Mouse (Mus musculus) Patski (cell line): ENCODE measurements around the gene As3mt. TPM values are rescaled to one million over a fixed set of nuclear protein-coding genes. Genes with fewer than 3 reads are reported as not detected.

Experiments
- ATAC-seq: fragments of 100-300 bp; one replicate; pipeline ENCODE4 v1.8.0; 2021
- CTCF ChIA-PET: fragments of 350-600 bp; sonication (Branson Sonifier 250); formaldehyde crosslinking; loops from one replicate; lab custom pipeline; 2022; ENCODE audit warnings: inconsistent platforms; lab: Charles Lee
- POLR2A ChIA-PET: fragments of 350-600 bp; sonication (Branson Sonifier 250); formaldehyde crosslinking; loops from one replicate; lab custom pipeline; 2022; ENCODE audit warnings: antibody characterized with exemption, inconsistent platforms; lab: Charles Lee
- DNase-seq: peaks from one replicate; pipeline ENCODE4 v3.0.0-alpha.2; 2011; ENCODE audit warnings: low read depth, low spot score
- H3K27me3 ChIP-seq: fragments of 371-371 bp; one replicate; pipeline ENCODE4 v1.5.1; 2021
- CTCF ChIP-seq: fragments of 100-300 bp; IDR thresholded peaks from one replicate; pipeline ENCODE4 v1.5.1; 2021
- in situ Hi-C: fragments of 300-500 bp; cut with MboI; formaldehyde crosslinking; loops from 3 replicates; pipeline ENCODE4 v1.11.1; 2018; ENCODE audit warnings: low pct_unique_long_range_greater_than_20kb, mixed read lengths
- polyA plus RNA-seq: library from polyadenylated mRNA; unstranded; gene quantifications from one replicate; pipeline ENCODE4 v1.2.3, GENCODE M21; 2021

Gene As3mt
- polyA plus RNA-seq, 1 experiment from 2014 or later = 0.13 TPM

DNA sequence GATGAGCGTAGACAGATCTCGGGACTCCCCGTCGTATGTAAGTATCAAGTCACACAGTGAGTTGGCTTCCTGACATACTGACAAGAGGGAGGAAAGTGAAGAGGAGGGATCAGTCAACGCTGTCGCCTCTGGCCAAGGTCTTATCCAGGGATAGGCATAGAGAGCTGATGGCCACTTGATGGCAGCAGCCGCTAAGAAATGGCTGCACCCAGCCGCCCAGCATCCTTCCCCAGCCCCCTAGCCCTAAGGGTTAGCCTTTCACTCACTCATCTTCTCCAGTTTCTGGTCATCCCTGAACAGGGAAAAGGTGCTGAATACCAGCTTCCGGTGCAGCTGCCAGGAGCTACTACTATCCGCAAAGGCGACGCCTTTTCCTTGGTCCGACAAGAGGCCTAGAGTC lies 36.6 kb upstream of the As3mt start:
- CTCF ChIA-PET = interaction anchor here (0.8 to 2.3 kb wide), 10 partner anchors 9 to 293 kb away, joined by 3 to 9 read pairs (median 4); no protein-coding TSS in a partner anchor
- peak; percentile 96 for TF ChIP-seq CTCF
- H3K27me3 ChIP-seq = peaks cover 66% of the 10 kb centered on the region
- in situ Hi-C loops = loop anchor here (5.0 kb wide), 1 partner anchor 322 kb away; no protein-coding TSS in a partner anchor
- DNase-seq (no peak), ATAC-seq (peak; percentile 51)
- POLR2A ChIA-PET = no interaction called here

DNA sequence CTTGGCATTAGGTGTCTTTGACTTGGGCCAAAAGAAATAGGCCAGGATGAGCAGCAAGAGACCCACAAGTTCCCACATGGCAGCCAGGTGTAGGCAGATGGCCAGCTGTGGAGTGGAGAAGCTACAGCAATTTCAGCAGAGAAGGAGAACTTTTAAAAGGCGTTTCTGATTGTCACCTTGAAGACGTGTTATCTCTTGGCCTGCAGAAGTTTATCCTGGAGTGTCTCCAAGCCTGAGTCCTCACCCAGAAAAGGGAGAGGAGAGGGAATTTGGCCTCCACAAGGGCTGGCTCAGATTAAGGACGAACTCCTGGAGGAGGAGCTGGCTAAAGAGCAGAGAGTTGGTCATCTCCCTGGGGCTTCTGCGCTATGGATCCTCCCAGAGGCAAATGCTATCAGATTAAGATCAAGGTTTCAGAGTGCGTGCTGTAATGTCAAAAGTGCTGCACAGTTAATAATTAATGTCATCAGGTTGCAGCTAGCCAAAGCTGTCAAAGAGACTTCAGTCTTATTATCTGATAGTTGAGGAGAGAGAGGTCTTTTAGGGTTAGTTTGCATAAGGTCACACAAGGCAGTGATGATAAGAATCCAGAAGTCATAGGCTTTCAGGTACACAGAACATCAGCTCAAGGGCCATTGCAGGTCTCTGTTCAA lies 34.4 kb upstream of the As3mt start, which contains the start of gene Cyp17a1:
TSS of gene Cyp17a1 (minus strand) at position 407 of the 653 bp plus-strand sequence.
- TF ChIP-seq CTCF = no peak
- ChIA-PET CTCF (interaction anchor here (0.9 to 2.2 kb wide), 6 partner anchors 15 to 87 kb away, joined by 3 to 6 read pairs (median 4); no protein-coding TSS in a partner anchor), POLR2A (interaction anchor here (0.5 to 0.7 kb wide), 2 partner anchors 74 to 463 kb away, joined by 3 to 4 read pairs; no protein-coding TSS in a partner anchor)
- peaks cover 75% of the 10 kb centered on the region for H3K27me3 ChIP-seq
- in situ Hi-C loops = loop anchor here (5.0 kb wide), 1 partner anchor 319 kb away; no protein-coding TSS in a partner anchor
- ATAC-seq = no peak
- DNase-seq = no peak

DNA sequence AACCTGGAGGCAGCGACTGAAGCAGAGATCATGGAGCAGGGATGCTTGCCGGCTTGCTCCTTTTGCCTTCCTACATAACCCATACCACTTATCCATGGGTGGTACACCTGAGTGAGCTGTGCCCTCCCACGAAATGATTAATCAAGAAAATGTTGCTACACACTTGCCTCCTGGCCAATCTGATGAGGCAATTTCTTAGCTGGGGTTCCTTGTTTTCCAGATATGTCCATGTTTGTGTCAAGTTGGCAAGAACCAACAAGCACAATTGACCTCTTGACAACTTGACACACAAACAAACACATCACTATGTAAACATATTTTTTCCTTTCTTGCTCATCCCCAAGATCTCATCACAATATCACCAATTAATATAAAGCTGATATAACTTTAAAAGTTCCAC lies 31.6 kb upstream of the As3mt start:
- no peak for DNase-seq
- ChIA-PET POLR2A (no interaction called here), CTCF (no interaction called here)
- H3K27me3 ChIP-seq = peaks cover 86% of the 10 kb centered on the region
- in situ Hi-C loops = no loop called here
- no peak for TF ChIP-seq CTCF
- no peak for ATAC-seq

DNA sequence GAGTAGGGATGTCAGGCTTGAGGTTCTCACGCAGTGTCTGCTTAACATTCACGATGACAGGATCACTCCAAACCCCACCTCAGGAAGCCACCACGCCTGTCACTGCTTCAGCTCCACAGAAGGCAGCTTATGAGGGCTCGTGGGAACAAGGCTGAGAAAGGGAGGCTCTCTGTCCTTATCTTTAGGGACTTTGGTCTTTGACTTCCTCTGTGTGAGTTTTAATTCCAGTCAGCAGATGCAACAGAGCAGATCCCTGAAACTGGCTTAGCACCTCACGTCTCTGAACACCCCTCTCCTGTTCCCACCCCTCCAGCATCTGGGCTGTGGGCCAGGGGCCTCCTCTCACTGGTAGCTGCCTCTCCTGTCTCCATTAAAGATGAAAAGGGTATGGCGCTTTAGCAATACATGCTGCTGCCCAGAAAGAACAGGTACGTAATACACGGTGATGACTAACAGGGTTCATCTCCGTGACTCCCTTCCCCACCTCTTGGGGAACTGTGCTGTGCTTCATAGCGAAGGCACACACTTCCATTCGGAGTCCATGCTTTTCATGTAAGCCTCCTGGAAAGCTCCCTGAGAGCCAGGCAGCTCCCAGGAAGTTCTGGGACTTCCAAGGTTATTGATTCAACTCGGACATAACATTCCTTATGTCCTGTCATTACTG lies 27.4 kb upstream of the As3mt start:
- peaks cover 91% of the 10 kb centered on the region for H3K27me3 ChIP-seq
- DNase-seq (no peak), ATAC-seq (no peak)
- ChIA-PET POLR2A (no interaction called here), CTCF (interaction anchor here (1.1 kb wide), 1 partner anchor 125 kb away, joined by 3 read pairs; no protein-coding TSS in a partner anchor)
- in situ Hi-C loops = no loop called here
- no peak for TF ChIP-seq CTCF

DNA sequence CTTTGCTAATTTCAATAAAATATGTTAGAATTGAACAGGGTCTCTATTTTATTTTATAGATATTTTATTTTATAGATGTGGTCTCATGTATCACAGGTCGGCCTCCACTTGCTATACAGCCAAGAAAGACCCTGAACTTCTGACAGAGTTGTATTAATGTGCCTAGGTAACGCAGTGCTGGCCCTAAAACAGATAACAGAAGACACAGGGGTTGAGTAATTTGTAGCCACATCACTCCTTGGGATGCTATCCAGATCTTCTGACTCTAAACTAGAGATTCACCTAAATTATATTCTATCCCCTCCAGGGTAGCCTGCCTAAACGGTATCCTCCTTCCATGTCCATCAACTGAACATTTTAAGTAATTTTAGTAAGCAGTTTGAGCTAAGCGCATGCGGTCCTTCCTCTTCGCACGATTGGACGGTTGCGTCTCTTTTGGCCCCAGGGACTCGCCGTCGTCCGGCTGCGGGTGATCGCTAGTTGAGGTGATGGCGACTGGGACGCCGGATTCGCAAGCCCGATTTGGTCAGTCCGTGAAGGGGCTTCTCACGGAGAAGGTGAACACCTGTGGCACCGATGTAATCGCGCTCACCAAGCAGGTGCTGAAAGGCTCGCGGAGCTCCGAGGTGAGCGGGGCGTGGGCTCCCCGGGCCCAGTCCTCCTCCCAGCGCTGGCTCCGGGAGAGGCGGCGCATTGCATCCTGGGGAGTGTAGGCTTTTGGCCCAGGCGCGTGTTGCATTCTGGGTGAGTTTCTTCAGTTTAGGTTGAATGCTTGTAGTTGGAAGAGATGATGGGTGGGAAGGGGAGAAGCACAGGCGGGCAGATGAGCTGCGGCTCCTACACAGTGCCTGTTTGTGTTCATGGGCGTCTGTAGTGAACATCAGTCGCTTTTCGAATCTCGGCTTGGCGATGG lies 17.5 kb upstream of the As3mt start, which contains the start of gene Borcs7:
TSS of gene Borcs7 (plus strand) at position 447 of the 913 bp plus-strand sequence.
- DNase-seq (peak; percentile 34), ATAC-seq (peak; percentile 62)
- CTCF ChIA-PET = interaction anchor here (1.0 to 1.7 kb wide), 5 partner anchors 9 to 176 kb away, joined by 3 to 6 read pairs (median 4); no protein-coding TSS in a partner anchor
- POLR2A ChIA-PET = no interaction called here
- peaks cover 12% of the 10 kb centered on the region for H3K27me3 ChIP-seq
- TF ChIP-seq CTCF = no peak
- in situ Hi-C loops = no loop called here

DNA sequence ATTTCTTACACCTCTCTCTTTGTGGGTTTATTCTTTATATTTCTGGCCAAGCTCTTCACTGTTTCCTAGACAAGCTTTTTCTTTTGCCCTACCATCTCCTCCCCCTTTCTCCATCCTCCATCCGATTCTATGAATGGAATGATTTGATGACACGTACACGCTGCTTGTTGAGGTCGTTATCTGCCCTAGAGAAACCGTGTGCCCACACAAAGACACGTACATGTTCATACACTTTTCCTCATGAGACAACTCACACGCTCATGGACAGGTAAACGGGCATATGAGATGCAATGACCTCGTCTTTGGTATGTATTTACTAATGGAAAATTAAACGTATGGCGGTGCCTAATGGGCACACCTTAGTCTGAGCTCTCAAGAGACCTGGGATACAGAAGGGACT lies 16.9 kb upstream of the As3mt start:
- H3K27me3 ChIP-seq = peaks cover 8% of the 10 kb centered on the region
- POLR2A ChIA-PET = no interaction called here
- CTCF ChIA-PET = interaction anchor here (1.0 to 1.7 kb wide), 5 partner anchors 9 to 175 kb away, joined by 3 to 6 read pairs (median 4); no protein-coding TSS in a partner anchor
- ATAC-seq (no peak), DNase-seq (no peak)
- TF ChIP-seq CTCF = no peak
- in situ Hi-C loops = no loop called here

DNA sequence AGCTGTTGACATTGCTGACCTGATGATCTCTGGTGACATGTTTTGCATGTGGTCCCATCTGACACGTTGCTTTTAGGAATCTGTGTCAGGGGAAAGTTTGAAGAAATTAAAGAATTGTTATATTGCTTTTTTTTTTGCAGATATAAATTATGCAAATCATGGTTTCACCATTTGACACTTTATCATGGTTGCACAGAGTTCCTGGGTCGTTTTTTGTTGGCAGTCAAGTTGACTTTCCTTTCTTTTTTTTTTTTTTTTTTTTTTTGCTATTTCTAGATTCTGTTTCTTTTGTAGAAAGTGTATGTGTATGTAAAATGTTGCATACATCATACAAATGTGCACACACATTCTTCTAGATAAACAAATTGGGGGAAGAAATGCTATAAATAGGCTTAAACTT lies 16.2 kb upstream of the As3mt start:
- ChIA-PET POLR2A (interaction anchor here (0.6 to 1.3 kb wide), 3 partner anchors 12 to 325 kb away, joined by 3 to 4 read pairs (median 4); no protein-coding TSS in a partner anchor), CTCF (interaction anchor here (1.4 to 1.7 kb wide), 2 partner anchors 8 to 20 kb away, joined by 4 to 6 read pairs; no protein-coding TSS in a partner anchor)
- in situ Hi-C loops = no loop called here
- no peak for TF ChIP-seq CTCF
- peaks cover 7% of the 10 kb centered on the region for H3K27me3 ChIP-seq
- DNase-seq = no peak
- no peak for ATAC-seq

DNA sequence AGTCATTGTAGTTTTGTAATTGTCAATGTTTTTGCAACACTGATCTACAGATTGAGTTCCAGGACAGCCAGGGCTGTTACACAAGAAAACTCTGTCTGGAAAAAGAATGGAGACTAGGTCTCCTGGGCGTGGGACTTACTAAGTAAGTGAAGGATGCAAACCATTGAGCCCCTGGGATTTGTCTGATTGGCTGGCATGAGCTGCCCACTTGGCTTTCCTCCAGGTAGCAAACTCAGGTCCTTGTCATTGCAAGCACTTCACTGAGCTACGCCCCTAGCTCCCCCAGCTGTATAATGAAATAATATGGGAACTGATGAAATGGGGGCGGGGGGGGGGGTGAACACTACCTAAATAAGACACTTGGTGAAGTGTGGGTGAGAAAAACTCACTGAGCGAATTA lies 14.1 kb upstream of the As3mt start:
- POLR2A ChIA-PET = no interaction called here
- H3K27me3 ChIP-seq = no peaks in the 10 kb centered on the region
- DNase-seq (no peak), ATAC-seq (no peak)
- CTCF ChIA-PET = interaction anchor here (1.4 kb wide), 1 partner anchor 13 kb away, joined by 4 read pairs; the partner anchor contains the start of gene As3mt
- no peak for TF ChIP-seq CTCF
- in situ Hi-C loops = no loop called here

DNA sequence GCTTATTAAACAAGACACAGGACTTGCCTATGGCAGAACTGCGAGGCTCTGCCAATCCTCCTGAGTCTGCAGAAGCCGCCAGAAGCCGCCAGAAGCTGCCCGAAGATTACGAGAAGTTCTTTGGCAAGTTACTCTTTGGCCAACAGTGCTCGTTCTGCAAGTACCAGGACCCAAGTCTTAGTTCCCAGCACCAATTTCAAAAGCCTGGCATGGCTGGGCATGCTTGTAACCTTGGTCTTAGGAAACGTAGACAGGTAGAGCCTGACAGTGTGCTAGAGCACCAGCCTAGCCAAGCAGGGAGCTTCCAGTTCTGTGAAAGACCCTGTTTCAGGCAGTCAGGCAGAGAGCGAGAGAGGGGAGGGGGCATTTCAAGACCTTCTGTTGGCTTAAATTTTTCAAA lies 10.8 kb upstream of the As3mt start:
- no peaks in the 10 kb centered on the region for H3K27me3 ChIP-seq
- in situ Hi-C loops = no loop called here
- ATAC-seq (no peak), DNase-seq (no peak)
- ChIA-PET CTCF (no interaction called here), POLR2A (no interaction called here)
- no peak for TF ChIP-seq CTCF

DNA sequence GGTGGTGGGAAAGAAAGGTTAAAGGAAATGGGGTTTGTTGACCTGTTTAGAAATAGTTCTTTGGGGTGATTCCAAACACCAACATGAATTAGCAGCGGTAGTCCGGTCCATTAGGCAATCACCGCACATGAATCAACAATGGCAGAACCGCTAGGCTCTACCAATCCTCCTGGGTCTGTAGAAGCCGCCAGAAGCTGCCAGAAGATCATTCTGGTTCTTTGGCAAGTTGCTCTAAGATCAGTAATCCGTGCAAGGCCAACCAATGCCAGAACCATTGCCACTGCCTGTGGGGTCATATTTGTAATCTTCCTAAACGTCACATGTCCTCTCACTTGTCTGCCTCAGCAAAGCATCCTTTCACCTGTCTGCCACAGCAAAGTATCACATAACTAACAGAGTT lies 10.3 kb upstream of the As3mt start:
- POLR2A ChIA-PET = no interaction called here
- DNase-seq (no peak), ATAC-seq (no peak)
- CTCF ChIA-PET = no interaction called here
- no peak for TF ChIP-seq CTCF
- in situ Hi-C loops = no loop called here
- no peaks in the 10 kb centered on the region for H3K27me3 ChIP-seq
